Mouse (Mus musculus) layer of hippocampus, adult 6 months (tissue): ENCODE data around the gene Pcp2. TPM values are rescaled to one million over a fixed set of nuclear protein-coding genes. Genes with fewer than 3 reads are reported as not detected.

Source experiments
- long read RNA-seq, 2 experiments: library from polyadenylated mRNA; unstranded; transcript quantifications; one replicate each; pipeline ENCODE4 v2.0.0; 2019 to 2020
- polyA plus RNA-seq: library from polyadenylated mRNA; unstranded; fragments of <200 nt; fragmentation: Nextera tagmentation; gene quantifications from 2 replicates; pipeline ENCODE4 v1.2.3, GENCODE M21; 2021

Gene Pcp2
- polyA plus RNA-seq = 0.36 TPM in 2 replicates
- long read RNA-seq, experiment 1 = 0 reads
- long read RNA-seq, experiment 2 = 0 reads

DNA sequence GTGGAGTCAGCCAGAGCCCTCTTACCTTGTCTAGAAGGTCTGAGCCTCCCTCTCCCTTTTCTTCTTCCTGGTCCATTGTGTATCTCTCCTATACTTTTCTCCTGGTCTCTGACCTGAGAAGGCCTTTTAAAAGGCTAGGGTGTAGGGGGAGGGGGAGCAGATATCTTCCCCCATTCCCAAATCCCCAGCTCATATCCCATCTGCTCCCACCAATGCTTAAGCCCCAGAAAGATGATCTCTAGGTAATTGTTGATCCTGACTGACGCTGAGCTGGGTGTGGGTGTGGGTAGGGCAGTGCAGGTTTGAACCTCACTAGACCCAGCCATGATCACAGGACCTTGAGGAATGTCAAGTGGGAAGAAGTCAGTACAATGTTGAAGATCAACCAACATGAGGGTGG is at the start of gene Pcp2:
Pcp2 (minus strand) TSS at position 101 of the 400 bp plus-strand sequence.

DNA sequence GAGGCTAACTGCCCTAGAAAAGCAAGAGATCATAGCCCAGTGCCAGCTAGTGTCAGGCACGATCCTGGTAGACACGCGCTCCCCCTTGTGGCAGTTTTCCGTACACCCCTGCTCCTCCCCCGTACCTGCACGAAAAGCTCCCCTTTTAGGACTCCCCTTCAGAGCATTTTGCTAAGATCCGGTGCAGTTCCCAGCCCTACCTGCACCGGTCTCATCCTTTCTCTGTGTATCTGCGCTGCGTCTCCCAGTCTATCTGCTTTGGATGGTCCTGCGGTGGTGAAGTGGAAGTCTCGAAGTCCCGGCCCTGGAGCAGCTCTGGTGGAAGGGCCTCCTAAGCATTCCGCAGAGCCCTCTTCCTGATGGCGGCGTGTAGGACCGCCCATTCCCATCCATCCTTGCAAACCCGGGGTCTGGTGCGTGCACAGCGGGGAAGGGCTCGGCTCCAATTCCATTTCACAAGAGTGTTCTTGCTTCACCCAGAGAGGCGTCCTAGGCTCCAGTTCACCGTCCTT is 46.7 kb upstream of the Pcp2 start, which contains the start of gene Fcor:
Fcor (minus strand) TSS at position 383 of the 512 bp plus-strand sequence.

DNA sequence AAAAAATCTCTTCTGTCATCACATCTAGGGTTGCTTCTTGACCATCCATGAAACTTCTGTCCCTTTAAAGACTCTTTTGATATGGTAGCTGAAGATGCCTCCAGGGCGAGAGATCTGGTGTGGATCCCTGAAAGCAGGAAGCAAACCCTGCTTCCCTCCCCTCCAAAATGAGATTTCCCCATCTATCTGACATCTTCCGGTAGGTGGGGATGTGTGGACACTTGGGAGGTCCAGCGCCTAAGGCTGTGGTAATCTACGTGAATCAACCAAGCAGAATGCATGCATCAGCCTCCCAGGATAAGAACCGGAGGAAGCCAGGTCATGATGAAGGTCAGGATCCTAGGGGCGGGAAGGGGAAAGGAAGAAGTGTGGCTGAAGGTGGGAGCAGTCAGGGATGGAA is 40.2 kb upstream of the Pcp2 start, which contains the start of gene Mcemp1:
Mcemp1 (plus strand) TSS at position 248 of the 400 bp plus-strand sequence.

DNA sequence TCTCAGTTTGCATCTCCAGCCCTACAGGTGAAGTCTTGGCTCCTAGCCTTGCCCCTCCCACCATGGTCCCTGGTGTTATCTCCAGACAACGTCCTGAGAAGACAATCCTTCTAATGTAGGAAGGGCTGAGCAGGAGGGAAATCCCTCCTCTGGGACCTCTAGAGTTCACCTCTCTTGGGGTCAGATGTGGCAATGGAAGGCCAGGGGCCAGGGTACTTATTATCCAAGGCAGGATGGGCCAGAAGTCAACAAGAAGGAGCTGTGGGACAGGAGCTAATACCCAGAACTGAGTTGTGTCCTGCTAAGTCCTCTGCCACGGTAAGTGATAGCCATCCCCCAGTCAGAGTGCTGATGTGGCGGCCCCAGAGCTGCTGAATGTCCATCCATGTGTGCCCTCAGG is 30.2 kb upstream of the Pcp2 start, which contains the start of gene Retn:
Retn (plus strand) TSS at position 245 of the 400 bp plus-strand sequence.

DNA sequence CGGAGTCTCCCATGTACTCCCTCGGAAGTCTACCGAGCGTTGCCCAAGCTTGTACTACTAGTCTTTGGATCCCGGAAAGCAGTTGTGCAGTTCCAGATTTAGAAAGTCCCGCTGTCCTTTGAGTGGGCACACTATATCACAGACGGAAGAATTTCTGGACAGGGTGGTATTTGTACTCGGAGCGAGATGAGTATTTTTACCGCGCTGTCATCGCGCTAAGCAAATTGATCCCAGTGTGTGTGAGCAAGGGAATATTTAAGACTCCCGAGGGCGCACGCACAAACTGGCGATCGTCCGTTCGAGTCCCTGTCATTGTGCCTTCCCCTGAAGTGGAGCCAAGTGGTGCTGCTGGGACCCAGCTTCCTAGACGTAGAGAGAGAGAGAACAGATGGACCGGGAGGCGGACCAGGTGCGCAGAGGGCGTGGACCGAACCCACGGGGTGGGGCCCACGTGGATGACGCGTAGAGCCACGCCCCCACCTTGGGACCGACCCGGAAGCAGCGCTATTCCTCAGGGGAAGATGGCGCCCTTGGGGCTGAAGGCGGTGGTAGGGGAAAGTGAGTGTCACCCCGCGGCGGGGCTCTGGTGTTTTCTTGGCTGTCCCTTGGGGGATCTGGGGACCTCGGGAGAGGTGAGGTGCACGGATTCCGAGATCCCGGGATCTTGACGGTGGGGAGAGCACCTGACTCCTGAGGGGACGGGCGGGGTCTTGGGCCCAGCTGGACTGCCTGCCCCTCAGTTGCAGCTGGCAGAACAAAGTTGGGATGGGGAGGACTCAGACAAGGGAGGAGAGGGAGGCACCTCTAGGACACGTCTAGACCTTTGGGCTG is 5.5 kb upstream of the Pcp2 start, which contains the start of gene Stxbp2:
Stxbp2 (plus strand) TSS at position 309 of the 831 bp plus-strand sequence.

DNA sequence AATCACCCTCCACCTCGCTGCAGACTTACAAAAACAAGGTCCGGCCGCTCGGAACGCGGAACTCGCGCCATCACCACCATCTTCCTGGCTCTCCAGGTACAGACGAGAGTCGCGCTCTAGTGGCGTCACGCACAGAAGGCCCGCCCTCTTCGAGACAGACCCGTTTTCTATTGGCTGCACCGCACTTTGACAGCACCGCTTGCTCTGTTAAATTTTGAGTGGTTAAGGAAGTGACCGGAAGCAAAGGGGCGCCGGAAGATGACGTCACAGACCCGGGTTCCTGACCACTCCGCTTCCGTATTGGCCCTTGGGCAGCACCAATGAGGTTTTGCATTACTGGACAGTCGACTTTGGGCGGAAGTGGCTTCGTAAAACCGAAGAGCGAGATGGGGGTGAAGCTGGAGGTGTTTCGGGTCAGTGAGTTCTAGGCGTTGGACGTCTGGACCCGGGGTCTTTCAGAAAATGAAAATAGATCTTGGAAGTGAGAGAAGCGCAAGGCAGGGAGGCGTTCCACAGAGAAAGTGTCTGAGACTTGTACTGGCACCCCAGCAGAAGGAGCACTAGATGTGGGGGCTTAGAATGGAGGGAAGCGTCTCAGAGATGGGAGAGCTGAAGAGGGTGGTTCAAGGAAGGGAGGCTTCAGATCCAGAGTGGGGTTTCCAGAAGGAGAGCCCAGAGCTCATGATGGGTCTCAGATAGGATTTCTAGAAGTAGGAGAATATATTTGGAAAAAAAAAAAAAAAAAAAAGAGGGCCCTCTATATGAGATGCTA is 4.0 kb downstream of the Pcp2 start, which contains the start of the genes Xab2 and Pet100:
Xab2 (minus strand) TSS at position 118 of the 772 bp plus-strand sequence.
Pet100 (plus strand) TSS at position 350 of the 772 bp plus-strand sequence.

DNA sequence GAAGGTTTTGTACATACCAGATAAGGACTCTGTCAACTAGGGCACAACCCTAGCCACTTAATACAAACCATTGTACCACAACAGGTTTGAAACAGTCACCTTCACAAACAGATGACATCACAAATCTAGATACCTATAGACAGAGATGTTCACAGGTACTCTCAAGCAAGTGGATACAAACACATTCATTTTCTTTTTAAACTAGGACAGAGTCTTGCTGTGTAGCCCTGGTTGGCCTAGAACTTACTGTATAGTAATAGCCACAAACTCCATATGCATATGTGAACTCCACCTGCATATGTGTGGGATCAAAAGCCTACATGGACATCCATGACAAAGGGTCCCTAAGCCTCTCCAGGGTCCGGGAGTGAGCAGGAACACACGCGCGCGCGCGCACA is 38.4 kb downstream of the Pcp2 start, which contains the start of gene Camsap3:
Camsap3 (plus strand) TSS at position 301 of the 398 bp plus-strand sequence.

Other genes starting within 250 kb of the Pcp2 start
- gene Arhgef18, start 232.5 kb downstream of the Pcp2 start, polyA plus RNA-seq = 3.3 and 4.8 TPM in 2 replicates
- gene Pex11g, start 157.9 kb downstream of the Pcp2 start, polyA plus RNA-seq = 1.8 and 2.0 TPM in 2 replicates
- gene Tex45, start 154.7 kb downstream of the Pcp2 start, polyA plus RNA-seq = 0.09 TPM in 2 replicates
- 8.3 and 10.3 TPM in 2 replicates for gene Zfp358, start 132.4 kb downstream of the Pcp2 start, polyA plus RNA-seq
- gene Mcoln1, start 125.1 kb downstream of the Pcp2 start, polyA plus RNA-seq = 41.4 and 54.8 TPM in 2 replicates
- 13.2 and 15.8 TPM in 2 replicates for gene Pnpla6, start 110.2 kb downstream of the Pcp2 start, polyA plus RNA-seq
- 0.38 TPM in 1 of 2 replicates, not detected in the other for gene C330021F23Rik, start 57.6 kb downstream of the Pcp2 start, polyA plus RNA-seq
- 6.2 and 9.2 TPM in 2 replicates for gene Camsap3, start 38.3 kb downstream of the Pcp2 start, polyA plus RNA-seq
- 28.9 and 29.8 TPM in 2 replicates for gene Xab2, start 4.2 kb downstream of the Pcp2 start, polyA plus RNA-seq
- gene Pet100, start 4.0 kb downstream of the Pcp2 start, polyA plus RNA-seq = 108 and 123 TPM in 2 replicates
- gene Stxbp2, start 5.4 kb upstream of the Pcp2 start, polyA plus RNA-seq = 8.8 and 11.0 TPM in 2 replicates
- gene Retn, start 30.2 kb upstream of the Pcp2 start, polyA plus RNA-seq = 0.33 and 0.34 TPM in 2 replicates
- gene Mcemp1, start 40.2 kb upstream of the Pcp2 start, polyA plus RNA-seq = 0.09 TPM in 1 of 2 replicates, not detected in the other
- gene Fcor, start 46.8 kb upstream of the Pcp2 start, polyA plus RNA-seq = 57.9 and 62.9 TPM in 2 replicates
- gene Trappc5, start 50.8 kb upstream of the Pcp2 start, polyA plus RNA-seq = 23.0 and 24.5 TPM in 2 replicates
- gene Fcer2a, start 68.6 kb upstream of the Pcp2 start, polyA plus RNA-seq = 0.09 TPM in 1 of 2 replicates, not detected in the other
- gene Clec4g, start 95.1 kb upstream of the Pcp2 start, polyA plus RNA-seq = not detected in 2 replicates
- 0.79 and 2.1 TPM in 2 replicates for gene Cd209a, start 123.4 kb upstream of the Pcp2 start, polyA plus RNA-seq
- gene Cd209e, start 228.8 kb upstream of the Pcp2 start, polyA plus RNA-seq = not detected in 2 replicates